Mouse (Mus musculus): ENCODE measurements around the gene Rbm48. TPM values are rescaled to one million over a fixed set of nuclear protein-coding genes. Genes with fewer than 3 reads are reported as not detected.

The Rbm48 gene
- polyA plus RNA-seq, 1 experiment from 2014 or later, result 10.3 TPM

GRCm38 (mm10) chr5:3538505-3539472 lies 57.6 kb downstream of the Rbm48 start:
- 63% methylated on average over 11 of the region's 11 CpGs for WGBS
- Histone ChIP-seq H3K27me3 (replicated peaks; ENCODE audit: control insufficient read depth, insufficient read depth, low read length) (no peaks in the 10 kb centered on the region), H3K4me2 (ENCODE audit: low read depth, low read length) (no peak overlapping the region), H3K9me3 (ENCODE audit: control insufficient read depth, low read length) (no peaks in the 10 kb centered on the region), H3K36me3 (ENCODE audit: control insufficient read depth, insufficient read depth, low read length) (no peaks in the 10 kb centered on the region), H3K9ac (ENCODE audit: low read depth, low read length) (no peak overlapping the region), H3K4me3 (ENCODE audit: low read length) (no peak overlapping the region), H3K4me1 (ENCODE audit: control insufficient read depth, insufficient read depth, low read length) (no peaks in the 10 kb centered on the region), H3K27ac (ENCODE audit: low read length) (no peak overlapping the region)
- ATAC-seq, result no peak

GRCm38 (mm10) chr5:3536592-3537212 lies 59.7 kb downstream of the Rbm48 start:
- Histone ChIP-seq H3K27me3 (replicated peaks; ENCODE audit: control insufficient read depth, insufficient read depth, low read length) (no peaks in the 10 kb centered on the region), H3K4me1 (ENCODE audit: control insufficient read depth, insufficient read depth, low read length) (no peaks in the 10 kb centered on the region), H3K9ac (ENCODE audit: low read depth, low read length) (no peak overlapping the region), H3K36me3 (ENCODE audit: control insufficient read depth, insufficient read depth, low read length) (no peaks in the 10 kb centered on the region), H3K9me3 (ENCODE audit: control insufficient read depth, low read length) (no peaks in the 10 kb centered on the region), H3K27ac (ENCODE audit: low read length) (no peak overlapping the region), H3K4me2 (ENCODE audit: low read depth, low read length) (no peak overlapping the region), H3K4me3 (ENCODE audit: low read length) (no peak overlapping the region)
- ATAC-seq, result no peak
- WGBS, result 70% methylated on average over 3 of the region's 3 CpGs

Other genes starting within 250 kb of the Rbm48 start
- gene Fam133b, start 52.8 kb downstream of the Rbm48 start, polyA plus RNA-seq (2015; fragmentation: Nextera tagmentation; extraction: Ambion mirVana), result 17.6 and 18.7 TPM in 2 replicates
- gene 1700109H08Rik, start 25.0 kb downstream of the Rbm48 start, polyA plus RNA-seq (2015; fragmentation: Nextera tagmentation; extraction: Ambion mirVana), result 1.2 and 1.3 TPM in 2 replicates
- gene Pex1, start 519 bp downstream of the Rbm48 start, polyA plus RNA-seq (2015; fragmentation: Nextera tagmentation; extraction: Ambion mirVana), result 17.0 and 18.9 TPM in 2 replicates
- gene Tmbim7, start 54.6 kb upstream of the Rbm48 start, polyA plus RNA-seq (2015; fragmentation: Nextera tagmentation; extraction: Ambion mirVana), result not detected in 2 replicates
- 50.9 and 52.4 TPM in 2 replicates for gene Gatad1, start 60.6 kb upstream of the Rbm48 start, polyA plus RNA-seq (2015; fragmentation: Nextera tagmentation; extraction: Ambion mirVana)
- gene Ankib1, start 206.3 kb upstream of the Rbm48 start, polyA plus RNA-seq (2015; fragmentation: Nextera tagmentation; extraction: Ambion mirVana), result 5.0 and 5.8 TPM in 2 replicates
- 27.5 and 29.2 TPM in 2 replicates for gene Krit1, start 206.6 kb upstream of the Rbm48 start, polyA plus RNA-seq (2015; fragmentation: Nextera tagmentation; extraction: Ambion mirVana)
- 0.05 TPM in 1 of 2 replicates, not detected in the other for gene Lrrd1, start 248.6 kb upstream of the Rbm48 start, polyA plus RNA-seq (2015; fragmentation: Nextera tagmentation; extraction: Ambion mirVana)